Mouse (Mus musculus) lung, postnatal 10 days (tissue): ENCODE measurements around the gene Olfr976.
"Not testable (repeated sequence)": the region's sequence is repeated elsewhere in the genome, so short reads cannot be mapped to it uniquely, and the experiment has no call there.

ENCODE experiments used
- DNase-seq: peaks from one replicate; pipeline ENCODE4 v3.0.0; 2021

Olfr976 gene

DNA sequence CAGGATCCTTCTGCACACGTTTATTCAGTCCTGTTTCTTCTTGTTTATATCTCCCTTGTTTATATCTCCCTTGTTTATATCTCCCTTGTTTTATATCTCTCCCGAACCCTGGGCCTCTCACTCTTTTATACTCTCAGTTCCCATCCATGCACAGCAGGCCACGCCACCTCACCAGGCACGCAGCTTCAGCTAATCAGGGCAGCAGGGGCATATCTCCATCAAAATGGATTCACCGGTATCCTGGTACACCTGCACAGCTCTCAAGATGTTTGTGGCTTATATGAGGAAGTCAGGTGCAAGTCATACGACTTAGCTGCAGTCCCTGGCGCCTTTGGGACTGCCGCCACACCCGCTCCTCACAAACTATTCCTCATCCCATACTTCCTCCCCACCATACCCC is at the start of gene Olfr976:
Gene Olfr976, minus strand, starts transcription at position 101 of the 400 bp plus-strand sequence.
- DNase-seq = not testable (repeated sequence)

DNA sequence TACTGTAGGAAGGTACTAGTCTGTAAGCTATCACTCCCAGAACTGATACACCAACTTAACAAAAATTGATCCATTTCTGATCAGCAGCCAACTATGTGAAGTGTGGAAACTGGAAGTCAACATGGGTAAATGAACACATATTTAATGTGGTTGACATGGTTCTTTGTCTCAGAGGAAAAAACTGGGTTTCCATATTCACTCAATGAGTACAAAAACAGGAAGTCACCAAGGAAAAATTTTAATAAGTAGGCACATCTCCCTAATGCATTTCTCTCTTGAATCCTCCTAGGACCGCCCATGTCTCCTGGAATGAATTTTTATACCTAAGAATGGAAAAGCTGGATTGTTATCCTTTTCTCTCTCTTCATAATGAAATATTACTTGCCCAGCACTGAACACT is 48.5 kb upstream of the Olfr976 start, which contains the start of gene Olfr980:
Gene Olfr980, minus strand, starts transcription at position 101 of the 400 bp plus-strand sequence.
- no peak for DNase-seq

DNA sequence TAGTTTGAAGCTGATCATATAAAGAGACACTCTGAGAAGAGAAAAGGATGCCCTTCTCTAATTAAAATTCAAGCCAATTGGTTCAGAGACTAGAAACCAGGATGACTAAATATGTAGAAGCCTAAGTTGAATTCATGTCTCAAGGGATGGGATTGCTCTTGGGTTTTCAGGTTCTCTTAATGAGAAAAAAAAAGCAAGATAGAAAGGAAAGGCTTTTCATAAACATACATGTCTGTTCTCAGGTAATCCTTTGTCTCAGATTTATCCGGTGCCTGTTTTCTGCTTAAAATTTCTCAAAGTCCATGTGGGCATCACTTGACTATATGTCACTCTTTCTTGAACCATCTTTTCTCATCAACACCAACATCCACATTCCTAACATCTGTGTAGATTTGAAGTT is 42.4 kb upstream of the Olfr976 start, which contains the start of gene Olfr979:
Gene Olfr979, minus strand, starts transcription at position 101 of the 400 bp plus-strand sequence.
- DNase-seq = no peak

DNA sequence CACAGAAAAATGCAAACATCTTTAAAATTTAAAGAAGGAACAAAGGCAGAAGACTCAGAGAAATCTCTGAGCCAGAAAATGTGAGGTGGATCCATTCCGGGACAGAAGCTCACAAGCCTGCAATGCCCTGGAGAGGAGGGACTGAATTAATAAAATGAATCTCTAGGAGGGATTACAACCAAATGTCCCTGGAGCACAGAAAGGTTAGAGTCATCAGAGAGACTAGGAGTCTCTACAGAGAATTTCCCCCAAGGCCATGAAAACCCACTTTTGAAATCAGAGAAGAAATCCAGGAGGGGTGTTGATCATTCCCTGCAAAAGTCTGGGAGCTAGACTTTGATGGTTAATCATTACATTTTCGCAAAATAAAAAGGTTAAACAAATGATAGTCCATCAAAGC is 30.9 kb upstream of the Olfr976 start, which contains the start of gene Olfr978:
Gene Olfr978, plus strand, starts transcription at position 301 of the 400 bp plus-strand sequence.
- no peak for DNase-seq

DNA sequence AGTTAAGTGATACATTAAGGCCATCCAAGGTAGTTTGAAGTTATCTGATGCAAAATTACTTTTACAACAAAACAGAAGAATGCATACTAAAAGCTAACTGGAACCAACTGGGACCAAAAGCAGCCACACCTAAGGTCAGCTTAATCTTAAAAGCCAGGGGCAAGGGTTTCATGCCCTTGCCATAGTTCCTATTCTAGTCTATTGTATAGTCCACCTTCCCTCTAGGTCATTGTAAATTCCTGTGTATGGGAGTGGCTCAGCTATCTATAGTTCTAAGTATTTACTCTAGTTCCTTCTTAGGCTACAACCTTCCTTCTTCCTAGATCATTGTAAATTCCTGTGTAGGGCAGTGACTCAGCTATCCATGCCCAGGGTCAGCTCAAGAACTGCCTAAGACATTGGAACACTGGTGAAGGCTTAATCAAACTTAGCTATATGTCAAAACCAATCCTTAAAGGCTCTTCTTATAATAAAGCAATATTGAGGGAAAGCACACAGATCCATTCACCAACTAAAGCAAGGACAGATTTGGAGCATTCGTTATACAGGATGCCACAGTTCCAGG is 15.7 kb upstream of the Olfr976 start:
- not testable (repeated sequence) for DNase-seq

DNA sequence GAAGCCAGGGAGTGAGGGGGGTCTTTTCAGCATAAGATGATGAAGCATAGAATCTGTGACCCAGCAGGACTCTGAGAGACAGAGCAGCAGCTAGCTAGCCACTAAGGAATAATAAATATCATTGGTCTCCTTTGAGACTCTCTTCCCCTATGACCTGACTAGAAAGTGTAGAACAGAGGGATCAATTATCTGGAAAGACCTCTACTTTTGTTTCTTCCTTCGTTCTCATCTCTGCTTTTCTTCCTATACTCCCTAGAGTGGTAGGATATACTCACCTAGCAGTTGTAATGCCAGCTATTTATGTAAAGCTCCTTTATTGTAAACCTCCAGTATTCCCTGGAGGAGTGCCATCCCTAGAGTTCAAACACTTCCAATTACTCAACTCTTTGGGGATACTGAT is 9.0 kb downstream of the Olfr976 start, which contains the start of gene Olfr975:
Gene Olfr975, minus strand, starts transcription at position 101 of the 400 bp plus-strand sequence.
- DNase-seq = no peak

DNA sequence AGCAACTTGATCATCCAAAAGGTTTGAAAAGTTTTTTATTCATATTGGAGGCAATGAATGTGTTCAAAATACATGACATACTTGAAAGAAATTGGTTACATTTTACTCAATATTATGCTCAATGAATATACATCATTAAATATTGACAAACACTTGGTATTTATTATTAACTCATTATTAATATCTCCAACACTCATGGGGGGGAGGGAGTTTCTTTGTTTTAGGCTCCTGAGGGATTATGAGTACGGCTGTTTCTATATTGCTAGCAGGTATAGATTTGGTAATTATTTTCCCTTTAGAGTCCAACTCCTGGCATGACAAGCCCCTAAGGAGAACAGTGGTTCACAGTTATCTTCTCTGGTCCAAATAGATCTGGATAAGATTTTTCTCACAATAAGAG is 23.7 kb downstream of the Olfr976 start, which contains the start of gene Olfr974:
Gene Olfr974, plus strand, starts transcription at position 301 of the 400 bp plus-strand sequence.
- DNase-seq = no peak

DNA sequence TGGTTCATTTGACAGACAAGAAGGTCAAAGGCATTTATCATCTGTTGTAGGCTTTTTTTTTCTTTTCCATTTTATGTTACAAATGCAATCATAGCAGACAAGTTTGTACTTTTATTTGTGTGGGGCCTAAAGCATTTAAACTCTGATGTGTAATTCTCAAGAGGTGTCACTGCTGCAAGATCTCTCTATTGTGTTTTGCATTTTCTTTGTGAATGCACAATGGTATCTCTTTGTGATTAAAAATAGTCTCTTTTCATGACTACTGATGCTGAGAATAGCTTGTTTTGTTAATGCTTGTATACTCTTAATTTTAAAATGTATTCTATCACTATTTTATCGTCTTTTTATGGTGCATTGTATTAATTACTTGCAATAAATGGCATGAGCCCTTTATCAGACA is 32.1 kb downstream of the Olfr976 start:
- DNase-seq = not testable (repeated sequence)

DNA sequence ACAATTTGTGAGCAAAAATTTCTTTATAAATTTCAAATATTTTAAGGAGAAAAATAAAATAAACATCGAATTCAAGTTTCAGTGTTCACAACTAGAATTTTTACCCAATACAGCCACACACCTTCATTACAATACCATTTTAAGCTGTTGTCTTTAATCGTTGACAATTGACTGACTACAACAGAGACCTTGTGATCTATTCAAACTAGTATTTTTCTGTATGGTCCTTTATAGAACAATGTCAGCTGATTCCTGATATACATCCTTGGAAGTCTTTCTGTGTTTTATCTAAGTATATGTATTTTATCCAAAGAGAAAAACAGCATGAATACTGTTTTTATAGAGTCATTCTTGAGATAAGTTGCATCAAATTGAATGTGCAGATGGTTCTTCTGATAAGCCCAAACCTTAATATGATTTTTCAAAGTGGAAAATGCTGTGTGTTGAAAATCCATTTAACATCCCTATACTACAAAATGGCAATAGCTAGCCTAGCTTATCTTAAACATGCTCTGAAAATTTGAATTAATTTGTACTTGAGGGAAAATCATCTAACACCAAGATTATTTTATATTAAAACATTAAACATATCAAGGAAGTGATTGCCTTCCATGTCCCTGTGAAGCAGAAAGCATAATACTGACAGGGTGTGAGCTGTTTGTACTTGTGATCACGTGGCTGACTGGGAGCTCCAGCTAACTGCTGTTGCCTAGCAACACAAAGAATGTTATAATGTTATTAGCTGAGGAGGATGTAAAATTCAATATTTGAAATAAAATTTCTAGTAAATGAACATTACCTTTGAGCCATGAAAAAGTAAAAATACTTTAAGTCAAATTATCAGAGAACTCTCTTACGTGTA is 32.7 kb downstream of the Olfr976 start:
- not testable (repeated sequence) for DNase-seq

DNA sequence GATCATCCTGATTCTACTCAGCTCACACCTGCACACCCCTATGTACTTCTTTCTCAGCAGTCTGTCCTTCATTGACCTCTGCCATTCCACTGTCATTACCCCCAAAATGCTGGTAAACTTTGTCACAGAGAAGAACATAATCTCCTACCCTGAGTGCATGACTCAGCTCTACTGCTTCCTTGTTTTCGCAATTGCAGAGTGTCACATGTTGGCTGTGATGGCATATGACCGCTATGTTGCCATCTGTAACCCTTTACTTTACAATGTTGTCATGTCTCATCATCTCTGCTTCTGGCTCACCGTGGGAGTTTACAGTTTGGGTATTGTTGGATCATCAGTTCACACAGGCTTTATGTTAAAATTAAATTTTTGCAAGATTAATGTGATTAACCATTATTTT is 51.0 kb downstream of the Olfr976 start:
- DNase-seq = no peak

DNA sequence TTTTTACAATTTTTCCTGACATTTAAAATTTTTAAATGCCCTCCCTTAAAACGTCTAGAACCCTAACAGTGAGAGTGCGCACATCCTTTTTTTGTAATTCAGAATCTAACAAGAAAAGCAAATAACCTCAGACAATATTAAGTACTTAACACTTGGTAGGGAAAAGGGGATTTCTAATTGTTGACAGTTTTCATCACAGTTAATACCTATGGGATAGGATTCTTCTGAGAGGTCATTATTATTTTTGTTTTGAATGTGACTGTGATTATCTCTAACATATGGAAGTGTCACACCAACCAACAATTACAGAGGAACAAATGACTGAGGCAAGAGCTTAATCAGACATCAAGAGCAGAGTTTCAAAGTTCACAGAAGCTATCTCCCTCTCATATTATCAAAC is 53.9 kb downstream of the Olfr976 start, which contains the start of gene Olfr229:
Gene Olfr229, plus strand, starts transcription at position 301 of the 400 bp plus-strand sequence.
- no peak for DNase-seq

DNA sequence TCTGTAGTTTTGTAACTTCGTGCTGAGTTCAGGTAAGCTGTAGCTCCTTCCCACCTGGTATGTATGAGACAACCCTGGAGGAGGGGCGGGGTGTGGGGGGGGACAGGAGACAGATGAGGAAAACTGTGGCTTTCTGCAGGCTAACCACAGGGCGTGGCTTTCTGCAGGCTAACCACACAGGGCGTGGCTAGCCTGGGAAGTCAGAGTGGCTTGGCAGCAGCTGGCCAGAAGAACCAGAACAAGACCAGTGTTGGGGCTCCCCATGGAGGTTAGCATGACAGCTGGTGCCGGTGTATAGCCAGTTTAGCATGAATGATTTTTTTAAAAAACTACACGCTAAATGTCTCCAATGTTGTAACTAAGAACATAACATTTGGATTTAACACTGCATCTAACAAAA is 55.8 kb downstream of the Olfr976 start:
- DNase-seq = no peak
